Mouse (Mus musculus): ENCODE measurements at regions not wholly inside any gene's neighbourhood (a gene's known extent, or its start where the extent isn't known, plus 50 kb on each side); places are given as distances from the start of the nearest gene placed in this dataset.
A peak's percentile ranks its signal among the peaks of the same experiment; 100 is the strongest.

- Histone ChIP-seq H3K27ac (no peak overlapping the region), H3K4me3 (ENCODE audit: low read length) (no peak overlapping the region), H3K4me1 (ENCODE audit: insufficient read depth, low read length) (no peaks in the 10 kb centered on the region), H3K4me2 (ENCODE audit: low read depth, low read length) (no peak overlapping the region), H3K9me3 (ENCODE audit: low read length) (no peaks in the 10 kb centered on the region), H3K27me3 (ENCODE audit: insufficient read depth, low read length) (no peaks in the 10 kb centered on the region), H3K36me3 (ENCODE audit: insufficient read depth, low read length) (no peaks in the 10 kb centered on the region), H3K9ac (replicated peaks; ENCODE audit: low read length) (no peak overlapping the region)
- TF ChIP-seq CTCF (IDR thresholded peaks at IDR 0.05; ENCODE audit: low read depth), result peak; percentile 47
- 77% methylated on average over 2 of the region's 2 CpGs for WGBS
- peak; percentile 44 for DNase-seq (ENCODE audit: low spot score)
- ATAC-seq, result no peak
These were observed 90.4 kb upstream of the Kazn start for GRCm38 (mm10) chr4:142329600-142329999.

GRCm38 (mm10) chr4:142326511-142326910 lies 87.3 kb upstream of the Kazn start:
- DNase-seq (ENCODE audit: low spot score) (no peak), ATAC-seq (no peak)
- Histone ChIP-seq H3K27me3 (ENCODE audit: insufficient read depth, low read length) (no peaks in the 10 kb centered on the region), H3K4me2 (ENCODE audit: low read depth, low read length) (no peak overlapping the region), H3K9ac (replicated peaks; ENCODE audit: low read length) (no peak overlapping the region), H3K27ac (no peak overlapping the region), H3K36me3 (ENCODE audit: insufficient read depth, low read length) (no peaks in the 10 kb centered on the region), H3K4me3 (ENCODE audit: low read length) (no peak overlapping the region), H3K9me3 (ENCODE audit: low read length) (no peaks in the 10 kb centered on the region), H3K4me1 (ENCODE audit: insufficient read depth, low read length) (no peaks in the 10 kb centered on the region)
- WGBS, result 80% methylated on average over 5 of the region's 5 CpGs
- TF ChIP-seq CTCF (IDR thresholded peaks at IDR 0.05; ENCODE audit: low read depth), result no peak

GRCm38 (mm10) chr4:142321209-142321863 lies 82.1 kb upstream of the Kazn start:
- no peaks in the 10 kb centered on the region for H3K36me3 ChIP-seq (ENCODE audit: insufficient read depth, low read length)
- DNase-seq (ENCODE audit: low spot score), result peak; percentile 64
- H3K27ac ChIP-seq, result no peak overlapping the region
- H3K9ac ChIP-seq (replicated peaks; ENCODE audit: low read length), result no peak overlapping the region
- ATAC-seq, result peak; percentile 64; the same call in 1 of the 2 replicates
- H3K9me3 ChIP-seq (ENCODE audit: low read length), result no peaks in the 10 kb centered on the region
- TF ChIP-seq CTCF (IDR thresholded peaks at IDR 0.05; ENCODE audit: low read depth), result no peak
- H3K4me3 ChIP-seq (ENCODE audit: low read length), result no peak overlapping the region
- no peaks in the 10 kb centered on the region for H3K27me3 ChIP-seq (ENCODE audit: insufficient read depth, low read length)
- 0 out of 2 replicates have a peak, but pooled peaks cover 8% of the 10 kb centered on the region for H3K4me1 ChIP-seq (ENCODE audit: insufficient read depth, low read length)
- no peak overlapping the region for H3K4me2 ChIP-seq (ENCODE audit: low read depth, low read length)
- WGBS, result 40% methylated on average over 14 of the region's 14 CpGs

- H3K9ac ChIP-seq (replicated peaks; ENCODE audit: low read length), result no peak overlapping the region
- H3K27me3 ChIP-seq (ENCODE audit: insufficient read depth, low read length), result no peaks in the 10 kb centered on the region
- no peaks in the 10 kb centered on the region for H3K9me3 ChIP-seq (ENCODE audit: low read length)
- H3K4me2 ChIP-seq (ENCODE audit: low read depth, low read length), result no peak overlapping the region
- TF ChIP-seq CTCF (IDR thresholded peaks at IDR 0.05; ENCODE audit: low read depth), result no peak
- H3K27ac ChIP-seq, result no peak overlapping the region
- no peaks in the 10 kb centered on the region for H3K36me3 ChIP-seq (ENCODE audit: insufficient read depth, low read length)
- H3K4me1 ChIP-seq (ENCODE audit: insufficient read depth, low read length), result no peaks in the 10 kb centered on the region
- DNase-seq (ENCODE audit: low spot score) (no peak), ATAC-seq (no peak)
- no peak overlapping the region for H3K4me3 ChIP-seq (ENCODE audit: low read length)
- 79% methylated on average over 6 of the region's 6 CpGs for WGBS
These were observed 71.1 kb upstream of the Kazn start for GRCm38 (mm10) chr4:142310282-142310681.

- TF ChIP-seq CTCF (IDR thresholded peaks at IDR 0.05; ENCODE audit: low read depth), result no peak
- H3K9ac ChIP-seq (replicated peaks; ENCODE audit: low read length), result no peak overlapping the region
- H3K27me3 ChIP-seq (ENCODE audit: insufficient read depth, low read length), result no peaks in the 10 kb centered on the region
- no peak overlapping the region for H3K4me3 ChIP-seq (ENCODE audit: low read length)
- WGBS, result 71% methylated on average over 7 of the region's 7 CpGs
- no peaks in the 10 kb centered on the region for H3K4me1 ChIP-seq (ENCODE audit: insufficient read depth, low read length)
- H3K9me3 ChIP-seq (ENCODE audit: low read length), result no peaks in the 10 kb centered on the region
- ATAC-seq (no peak), DNase-seq (ENCODE audit: low spot score) (no peak)
- H3K4me2 ChIP-seq (ENCODE audit: low read depth, low read length), result no peak overlapping the region
- no peaks in the 10 kb centered on the region for H3K36me3 ChIP-seq (ENCODE audit: insufficient read depth, low read length)
- H3K27ac ChIP-seq, result no peak overlapping the region
These were observed 69.1 kb upstream of the Kazn start for GRCm38 (mm10) chr4:142308271-142308670.

- no peak overlapping the region for H3K9ac ChIP-seq (replicated peaks; ENCODE audit: low read length)
- H3K4me3 ChIP-seq (ENCODE audit: low read length), result no peak overlapping the region
- 79% methylated on average over 11 of the region's 11 CpGs for WGBS
- no peaks in the 10 kb centered on the region for H3K27me3 ChIP-seq (ENCODE audit: insufficient read depth, low read length)
- H3K9me3 ChIP-seq (ENCODE audit: low read length), result no peaks in the 10 kb centered on the region
- no peaks in the 10 kb centered on the region for H3K36me3 ChIP-seq (ENCODE audit: insufficient read depth, low read length)
- ATAC-seq (no peak), DNase-seq (ENCODE audit: low spot score) (no peak)
- H3K4me2 ChIP-seq (ENCODE audit: low read depth, low read length), result no peak overlapping the region
- H3K27ac ChIP-seq, result no peak overlapping the region
- TF ChIP-seq CTCF (IDR thresholded peaks at IDR 0.05; ENCODE audit: low read depth), result no peak
- H3K4me1 ChIP-seq (ENCODE audit: insufficient read depth, low read length), result peaks cover 5% of the 10 kb centered on the region
These were observed 68.1 kb upstream of the Kazn start for GRCm38 (mm10) chr4:142307321-142307720.

- H3K9me3 ChIP-seq (ENCODE audit: low read length), result no peaks in the 10 kb centered on the region
- no peak overlapping the region for H3K9ac ChIP-seq (replicated peaks; ENCODE audit: low read length)
- no peak overlapping the region for H3K27ac ChIP-seq
- ATAC-seq (no peak), DNase-seq (ENCODE audit: low spot score) (peak; percentile 41)
- H3K4me2 ChIP-seq (ENCODE audit: low read depth, low read length), result no peak overlapping the region
- H3K4me3 ChIP-seq (ENCODE audit: low read length), result no peak overlapping the region
- no peak for TF ChIP-seq CTCF (IDR thresholded peaks at IDR 0.05; ENCODE audit: low read depth)
- 49% methylated on average over 14 of the region's 14 CpGs for WGBS
- H3K27me3 ChIP-seq (ENCODE audit: insufficient read depth, low read length), result no peaks in the 10 kb centered on the region
- peaks cover 16% of the 10 kb centered on the region for H3K4me1 ChIP-seq (ENCODE audit: insufficient read depth, low read length)
- no peaks in the 10 kb centered on the region for H3K36me3 ChIP-seq (ENCODE audit: insufficient read depth, low read length)
These were observed 66.9 kb upstream of the Kazn start for GRCm38 (mm10) chr4:142306076-142306475.

Measured in hindbrain, postnatal 0 days (tissue).